Mouse (Mus musculus) adrenal gland, adult (tissue): ENCODE data around the gene Pgf.
A peak's percentile ranks its signal among the peaks of the same experiment; 100 is the strongest.

Source experiments
- DNase-seq, 2 experiments: peaks; one replicate each; pipeline ENCODE4 v3.0.0; 2022 to 2023; ENCODE audit warnings: low spot score in 1 of 2; ENCODE audit not compliant: inconsistent age in 2 of 2

The Pgf gene

GRCm38 (mm10) chr12:85177740-85178239 is at the start of gene Pgf:
Pgf (minus strand) TSS chr12:85177790.
- no peak for DNase-seq

DNA sequence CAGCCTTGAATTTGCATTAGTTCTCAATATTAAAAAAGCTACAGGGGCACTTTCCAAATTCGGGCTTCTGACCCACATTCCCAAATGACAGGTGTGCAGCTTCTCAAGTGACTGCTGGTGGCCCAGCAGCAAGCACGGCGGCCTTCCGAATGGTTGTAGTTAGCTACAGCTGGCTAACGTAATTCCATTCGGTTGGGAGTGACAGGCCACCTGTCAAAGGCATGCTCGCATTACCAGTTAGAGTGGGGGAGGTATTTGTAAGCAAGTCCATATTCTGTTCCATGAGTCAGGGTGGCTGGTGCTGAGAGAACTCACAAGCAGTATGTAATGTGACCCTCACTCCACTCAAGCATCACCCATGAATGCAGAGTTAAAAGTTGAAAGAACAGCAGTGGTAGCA is 49.6 kb upstream of the Pgf start:
- no peak for DNase-seq

GRCm38 (mm10) chr12:85219905-85220290 is 42.3 kb upstream of the Pgf start:
- DNase-seq, result no peak

- peak; percentile 99 for DNase-seq
Observed at GRCm38 (mm10) chr12:85219236-85219904, 41.8 kb upstream of the Pgf start, which contains the start of gene Eif2b2. Eif2b2 (plus strand) TSS chr12:85219481.

DNA sequence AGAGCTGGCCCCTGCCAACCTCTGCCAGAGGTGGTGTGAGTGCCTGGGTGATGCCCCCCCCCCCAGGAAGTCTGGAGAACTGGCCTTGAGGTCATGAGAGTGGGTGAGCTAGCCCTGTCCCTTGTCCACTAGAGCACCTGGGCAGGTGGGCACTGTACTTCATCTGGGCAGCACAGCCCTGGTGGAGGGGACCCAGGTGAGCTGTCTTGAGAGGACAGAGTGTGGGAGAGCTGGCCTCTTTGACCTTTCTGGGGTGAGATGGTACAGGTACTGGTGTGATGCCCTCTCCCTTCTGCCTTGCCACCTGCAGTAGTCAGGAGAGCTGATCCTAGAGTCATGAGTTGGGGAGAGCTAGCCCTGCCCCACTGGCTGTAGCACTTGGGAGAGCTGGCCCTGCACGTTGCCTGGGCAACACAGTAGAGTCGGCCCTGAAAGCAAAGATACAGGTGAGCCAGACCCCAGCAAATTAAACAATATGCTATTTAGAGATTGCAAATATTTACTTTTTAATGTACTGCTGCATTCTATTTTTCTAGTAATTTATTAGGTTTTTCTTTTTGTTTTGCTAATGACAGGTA is 40.2 kb upstream of the Pgf start:
- no peak for DNase-seq

DNA sequence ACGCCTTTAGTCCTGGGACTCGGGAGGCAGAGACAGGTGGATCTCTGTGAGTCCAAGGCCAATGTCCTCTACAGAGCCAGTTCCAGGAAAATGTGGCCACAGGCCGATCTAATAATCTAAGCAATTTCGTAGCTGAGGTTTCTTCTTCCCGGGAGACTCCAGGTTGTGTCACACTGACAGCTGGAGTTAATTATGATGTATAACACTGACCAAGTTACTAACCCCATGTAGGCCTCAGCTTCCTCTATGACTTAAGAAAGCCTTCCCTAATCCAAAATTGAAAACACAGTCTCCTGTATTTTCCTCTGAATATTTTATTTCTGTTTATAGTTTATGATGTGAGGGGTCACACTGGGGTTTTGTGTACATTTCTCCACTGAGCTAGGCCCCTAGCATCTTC is 37.4 kb upstream of the Pgf start:
- no peak for DNase-seq

GRCm38 (mm10) chr12:85208687-85209199 is 31.2 kb upstream of the Pgf start:
- DNase-seq, result no peak

DNA sequence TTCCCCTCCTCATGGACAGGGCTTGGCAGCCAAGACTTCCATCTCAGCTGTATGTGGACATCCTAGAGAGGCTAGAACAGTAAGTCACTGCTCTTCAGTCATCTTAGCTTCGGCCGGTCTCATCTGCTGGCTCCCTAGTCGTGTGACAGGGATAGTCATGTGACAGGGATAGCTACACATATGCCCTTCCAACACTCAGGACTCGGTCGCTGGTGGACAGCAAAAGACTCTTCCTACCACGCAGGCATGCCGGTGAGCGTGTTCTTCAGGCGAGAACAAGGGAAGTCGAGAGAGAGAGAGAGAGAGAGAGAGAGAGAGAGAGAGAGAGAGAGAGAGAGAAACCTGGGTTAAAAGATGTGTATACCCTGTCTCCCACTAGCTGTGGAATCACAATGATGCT is 27.8 kb upstream of the Pgf start:
- no peak for DNase-seq

GRCm38 (mm10) chr12:85204105-85204504 is 26.5 kb upstream of the Pgf start:
- DNase-seq, result no peak

GRCm38 (mm10) chr12:85203699-85204098 is 26.1 kb upstream of the Pgf start:
- DNase-seq, result no peak

DNA sequence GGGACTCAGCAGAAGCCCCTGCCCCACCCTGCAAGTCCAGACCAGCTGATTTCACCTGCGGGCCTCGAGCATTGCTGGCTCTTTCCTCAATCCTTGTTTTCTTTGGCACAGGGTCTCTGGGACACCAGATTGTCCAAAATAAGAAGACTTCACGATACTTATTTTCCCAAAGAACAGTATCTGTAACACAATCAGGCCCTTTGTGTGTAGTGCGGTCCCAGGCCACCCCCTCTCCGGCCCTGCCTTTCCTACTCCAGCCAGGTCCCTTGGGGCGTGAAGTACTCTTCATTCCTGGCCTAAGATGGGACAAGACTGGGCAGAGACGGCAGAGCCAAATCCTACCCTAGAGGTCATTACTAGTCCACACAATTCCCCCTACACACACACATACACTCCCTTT is 24.6 kb upstream of the Pgf start:
- no peak for DNase-seq

DNA sequence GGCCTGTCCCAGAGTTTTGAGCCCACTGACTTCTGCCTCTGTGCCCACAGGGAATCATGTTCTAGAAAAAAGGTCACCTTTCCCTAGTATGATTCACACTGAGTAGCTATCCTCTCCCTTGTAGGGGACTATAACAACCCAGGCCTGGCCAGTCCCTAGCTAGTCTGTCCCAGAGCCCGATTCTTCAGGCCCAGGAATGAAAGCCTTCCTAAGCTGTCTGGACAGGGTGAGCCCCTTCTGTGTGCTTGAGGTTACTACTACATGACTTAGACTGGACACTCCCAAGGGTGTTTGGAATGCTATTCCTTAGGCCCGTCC is 24.2 kb upstream of the Pgf start:
- no peak for DNase-seq

GRCm38 (mm10) chr12:85200929-85201829 is 23.6 kb upstream of the Pgf start:
- DNase-seq, result no peak

GRCm38 (mm10) chr12:85199954-85200353 is 22.4 kb upstream of the Pgf start:
- no peak for DNase-seq

- DNase-seq, result no peak
Observed at GRCm38 (mm10) chr12:85197936-85198335, 20.3 kb upstream of the Pgf start.

DNA sequence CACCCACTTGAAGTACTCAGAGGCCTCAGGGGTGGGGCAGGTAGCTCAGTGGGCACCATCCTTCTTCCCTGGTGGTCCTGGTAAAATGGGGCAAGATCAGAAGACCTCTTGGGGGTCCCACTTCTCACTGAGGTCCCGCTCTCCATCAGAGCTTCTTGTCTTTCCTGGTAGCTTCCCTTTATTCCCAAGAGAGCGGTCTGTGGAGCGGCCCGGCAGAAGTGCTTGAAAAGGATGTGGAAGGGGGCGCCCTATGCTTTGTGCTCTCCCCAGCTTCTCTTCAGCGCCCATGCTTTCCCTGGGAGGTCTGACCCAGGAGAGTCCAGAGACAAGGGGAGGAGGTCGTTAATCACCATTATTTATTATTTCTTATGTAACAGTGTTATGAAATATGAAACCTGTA is 19.8 kb upstream of the Pgf start:
- no peak for DNase-seq

DNA sequence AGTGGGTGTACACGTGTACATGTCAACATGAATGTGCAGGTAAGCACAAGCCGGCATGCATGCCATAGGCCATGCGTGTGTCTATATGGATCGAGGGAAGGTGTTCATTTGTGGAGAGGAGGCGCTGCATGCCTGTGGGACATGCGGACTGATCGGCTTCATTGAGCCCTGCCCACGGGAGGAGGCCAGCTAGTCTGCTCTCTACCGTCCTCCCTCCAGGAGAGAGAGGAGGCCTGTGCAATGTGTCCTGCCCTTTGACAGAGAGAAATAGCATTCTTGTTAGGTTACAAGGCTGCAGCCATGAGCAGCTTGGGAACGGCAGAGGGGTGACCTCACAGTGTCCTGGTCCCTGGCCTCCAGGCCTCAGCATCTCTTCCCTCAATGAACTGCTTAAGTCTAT is 18.6 kb upstream of the Pgf start:
- peak; percentile 23 to 46 for DNase-seq

GRCm38 (mm10) chr12:85195086-85195485 is 17.5 kb upstream of the Pgf start:
- DNase-seq, result no peak

DNA sequence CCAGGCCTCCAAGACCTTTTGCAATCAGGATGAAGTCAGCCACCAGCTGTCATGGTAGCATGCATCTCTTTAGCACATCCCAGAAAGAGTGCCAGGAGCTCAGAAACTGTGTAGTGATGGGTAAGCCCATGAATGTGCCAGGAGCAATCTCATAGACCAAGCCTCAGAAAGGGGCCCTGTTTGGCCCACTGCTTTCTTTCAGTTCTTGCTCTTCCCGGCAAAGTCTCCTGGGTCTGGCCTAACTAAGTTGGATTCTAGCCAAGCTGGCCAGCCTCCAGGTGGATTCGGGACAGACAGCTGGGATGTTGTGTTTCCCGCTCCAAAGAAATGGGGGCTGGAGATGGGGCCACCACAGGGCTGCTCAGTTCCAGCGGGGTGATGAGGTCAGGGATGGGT is 17.0 kb upstream of the Pgf start:
- peak; percentile 61 to 79 for DNase-seq

GRCm38 (mm10) chr12:85193923-85194622 is 16.5 kb upstream of the Pgf start:
- DNase-seq, result no peak

DNA sequence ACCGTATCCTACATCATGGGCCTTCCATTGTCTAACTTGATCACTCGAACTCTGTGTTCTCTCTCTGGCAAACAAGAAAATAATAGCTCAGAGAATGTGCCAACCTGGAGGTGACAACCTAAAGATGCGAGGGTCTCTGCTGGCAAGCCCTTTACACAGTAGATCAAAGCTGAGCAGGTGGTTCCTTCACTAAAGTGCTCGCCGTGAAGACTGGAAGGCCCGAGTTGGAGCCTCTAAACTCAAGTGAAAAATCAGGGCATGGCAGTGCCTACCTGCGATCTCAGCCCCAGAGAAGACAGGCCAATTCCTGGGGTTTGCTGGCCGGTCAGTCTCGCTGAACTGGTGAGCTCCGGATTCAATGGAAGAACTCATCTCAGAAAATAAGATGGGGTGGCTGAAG is 15.6 kb upstream of the Pgf start:
- DNase-seq, result no peak
